Mouse (Mus musculus) neural tube, embryonic 14.5 days (tissue): ENCODE measurements at regions not wholly inside any gene's neighbourhood (a gene's known extent, or its start where the extent isn't known, plus 50 kb on each side); places are given as distances from the start of the nearest gene placed in this dataset.

Source experiments
- ATAC-seq: fragments of 200-750 bp; cut with Nextera tagmentation; 2 replicates; pipeline ENCODE4 v1.8.0; 2017; ENCODE audit warnings: low read depth, mild to moderate bottlenecking, moderate TSS enrichment, moderate library complexity
- H3K27ac ChIP-seq: fragments of 300-500 bp; sonication (generic); 2 replicates; pipeline ENCODE4 v1.5.1; 2014; ENCODE audit warnings: low read depth, mild to moderate bottlenecking, control low read depth, low read length, moderate library complexity, mixed read lengths
- H3K27me3 ChIP-seq: fragments of 300-500 bp; sonication (generic); 2 replicates; pipeline ENCODE4 v1.6.1; 2014; ENCODE audit warnings: low read length; ENCODE audit not compliant: control insufficient read depth, insufficient read depth
- H3K36me3 ChIP-seq: fragments of 300-500 bp; sonication (generic); 2 replicates; pipeline ENCODE4 v1.6.1; 2014; ENCODE audit warnings: low read length, mixed read lengths; ENCODE audit not compliant: control insufficient read depth, insufficient read depth
- H3K4me1 ChIP-seq: fragments of 300-500 bp; sonication (generic); 2 replicates; pipeline ENCODE4 v1.6.1; 2014; ENCODE audit warnings: low read length; ENCODE audit not compliant: control insufficient read depth, insufficient read depth
- H3K4me2 ChIP-seq: fragments of 300-500 bp; sonication (generic); 2 replicates; pipeline ENCODE4 v1.6.1; 2014; ENCODE audit warnings: mild to moderate bottlenecking, low read depth, low read length, control low read depth
- H3K4me3 ChIP-seq: fragments of 300-500 bp; sonication (generic); 2 replicates; pipeline ENCODE4 v1.5.1; 2014; ENCODE audit warnings: low read depth, low read length, control low read depth, mixed read lengths
- H3K9ac ChIP-seq: fragments of 300-500 bp; sonication (generic); replicated peaks from 2 replicates; pipeline ENCODE4 v1.6.1; 2014; ENCODE audit warnings: low read depth, mild to moderate bottlenecking, control low read depth, low read length, mixed read lengths
- H3K9me3 ChIP-seq: fragments of 300-500 bp; sonication (generic); 2 replicates; pipeline ENCODE4 v1.6.1; 2016; ENCODE audit warnings: low read length; ENCODE audit not compliant: control insufficient read depth
- WGBS: fragments of 180-500 bp; shearing (Covaris S2); extraction: QIAGEN DNeasy Blood & Tissue Kit; methylation state at CpG from one replicate; pipeline ENCODE4 v1.1.7; 2014; 5-methylcytosine and 5-hydroxymethylcytosine counted together

DNA sequence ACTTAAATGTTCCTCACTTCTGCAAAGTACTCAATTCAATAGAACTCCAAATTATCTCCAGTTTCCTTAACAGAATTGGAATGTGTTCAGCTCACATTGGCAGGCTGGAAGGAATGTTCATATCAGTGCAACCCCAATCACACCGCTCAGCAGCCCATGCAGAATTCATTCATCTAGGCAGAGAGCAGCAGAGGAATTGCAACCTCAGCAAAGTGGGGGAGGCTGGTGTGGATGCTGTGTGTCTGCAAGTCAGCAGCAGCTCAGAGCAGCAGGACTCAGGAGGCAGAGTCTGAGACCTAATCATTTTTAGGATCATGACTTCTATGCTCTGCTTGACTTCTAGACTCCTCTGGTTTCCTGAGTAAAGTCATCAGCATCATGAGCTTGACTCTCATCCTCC lies 100.7 kb upstream of the Chrna7 start:
- Histone ChIP-seq H3K9ac (no peak overlapping the region), H3K9me3 (no peaks in the 10 kb centered on the region), H3K27ac (no peak overlapping the region), H3K36me3 (no peaks in the 10 kb centered on the region), H3K4me3 (no peak overlapping the region), H3K4me1 (no peaks in the 10 kb centered on the region), H3K4me2 (no peak overlapping the region), H3K27me3 (no peaks in the 10 kb centered on the region)
- no peak for ATAC-seq
- 90% methylated on average over 1 of the region's 1 CpGs for WGBS

DNA sequence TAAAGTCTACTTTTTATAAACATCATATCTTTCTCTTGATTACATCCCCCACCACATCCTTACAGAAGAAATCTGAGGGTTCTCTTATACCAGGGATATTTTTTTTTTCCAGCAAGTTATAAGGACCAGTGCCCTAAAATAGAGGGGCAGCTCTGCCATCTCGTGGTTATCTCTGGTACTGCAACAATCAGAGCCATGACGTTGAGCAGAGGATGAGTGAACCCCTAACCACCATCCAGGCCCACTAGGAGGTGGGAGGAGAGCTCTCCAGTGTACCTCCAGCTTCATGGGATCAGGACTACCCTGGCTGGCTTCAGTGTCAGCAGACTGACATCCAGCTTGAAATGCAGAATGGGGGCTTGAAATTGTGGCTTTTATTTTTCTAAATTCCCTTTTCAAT lies 107.2 kb upstream of the Chrna7 start:
- H3K4me2 ChIP-seq, result no peak overlapping the region
- WGBS, result 0% methylated on average over 2 of the region's 2 CpGs
- no peak overlapping the region for H3K9ac ChIP-seq
- no peaks in the 10 kb centered on the region for H3K36me3 ChIP-seq
- no peak overlapping the region for H3K4me3 ChIP-seq
- H3K27me3 ChIP-seq, result no peaks in the 10 kb centered on the region
- H3K4me1 ChIP-seq, result no peaks in the 10 kb centered on the region
- no peaks in the 10 kb centered on the region for H3K9me3 ChIP-seq
- ATAC-seq, result peak; percentile 39; the same call in 1 of the 2 replicates
- H3K27ac ChIP-seq, result no peak overlapping the region

DNA sequence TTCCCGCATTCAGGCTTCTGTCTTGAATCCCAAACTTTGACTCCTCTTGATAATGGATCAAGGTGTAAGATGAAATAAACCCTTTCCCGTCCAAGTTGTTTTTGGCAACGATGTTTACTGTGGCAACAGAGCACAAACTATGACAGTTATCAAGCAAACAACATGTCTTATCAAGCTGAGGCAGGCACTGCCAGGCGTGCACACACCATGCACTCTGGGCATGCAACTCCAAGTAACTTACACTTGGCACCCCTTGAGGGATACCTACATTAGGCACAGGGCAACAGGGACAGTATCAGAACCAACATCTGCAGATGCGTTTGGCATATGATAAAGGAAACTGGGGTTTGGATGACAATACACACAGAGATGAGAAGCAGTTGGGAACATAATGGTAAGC lies 108.8 kb upstream of the Chrna7 start:
- H3K27ac ChIP-seq, result no peak overlapping the region
- H3K4me2 ChIP-seq, result no peak overlapping the region
- no peaks in the 10 kb centered on the region for H3K36me3 ChIP-seq
- no peak overlapping the region for H3K9ac ChIP-seq
- H3K9me3 ChIP-seq, result no peaks in the 10 kb centered on the region
- no peaks in the 10 kb centered on the region for H3K4me1 ChIP-seq
- no peak for ATAC-seq
- no peak overlapping the region for H3K4me3 ChIP-seq
- WGBS, result 82% methylated on average over 5 of the region's 5 CpGs
- no peaks in the 10 kb centered on the region for H3K27me3 ChIP-seq

DNA sequence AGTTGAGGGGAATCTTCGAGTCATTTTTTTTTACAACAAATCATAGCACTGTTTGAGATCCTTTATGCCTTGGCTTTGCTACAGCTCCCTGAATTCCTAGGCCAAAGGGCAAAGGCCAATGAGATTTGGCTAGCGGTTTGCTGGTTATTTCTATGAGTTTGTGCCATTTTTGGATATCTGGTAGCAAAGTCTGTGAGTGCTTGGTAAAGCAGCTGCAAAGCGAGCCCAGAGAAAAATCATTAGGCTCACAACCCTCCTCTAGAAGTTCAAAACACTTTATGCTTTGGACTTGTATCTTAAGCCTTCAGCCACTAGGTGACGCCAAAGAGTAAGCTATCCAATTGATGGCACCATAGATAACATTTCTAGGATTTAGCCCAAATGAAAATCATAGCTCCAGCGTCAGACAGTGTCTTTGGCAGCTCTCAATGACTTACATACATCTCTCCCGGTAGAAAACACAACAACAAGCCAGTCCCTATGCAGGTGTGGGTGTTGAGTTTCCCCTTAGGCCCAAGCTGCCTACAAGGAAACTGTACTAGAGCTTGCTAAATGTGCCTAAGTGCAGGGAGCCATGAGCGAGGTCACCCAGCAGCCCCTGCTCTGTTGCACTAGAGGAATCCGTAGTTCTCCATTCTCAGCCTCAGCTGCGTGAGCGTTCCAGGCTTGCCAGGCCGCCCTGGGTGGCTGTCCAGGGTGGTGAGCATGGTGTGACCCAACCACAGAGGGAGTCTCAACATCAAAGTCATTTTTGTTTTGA lies 109.8 kb upstream of the Chrna7 start:
- peak; percentile 47 for ATAC-seq
- no peak overlapping the region for H3K4me3 ChIP-seq
- 41% methylated on average over 11 of the region's 11 CpGs for WGBS
- H3K9ac ChIP-seq, result no peak overlapping the region
- no peaks in the 10 kb centered on the region for H3K36me3 ChIP-seq
- H3K27me3 ChIP-seq, result no peaks in the 10 kb centered on the region
- H3K4me2 ChIP-seq, result no peak overlapping the region
- H3K9me3 ChIP-seq, result no peaks in the 10 kb centered on the region
- H3K27ac ChIP-seq, result no peak overlapping the region
- H3K4me1 ChIP-seq, result no peaks in the 10 kb centered on the region

DNA sequence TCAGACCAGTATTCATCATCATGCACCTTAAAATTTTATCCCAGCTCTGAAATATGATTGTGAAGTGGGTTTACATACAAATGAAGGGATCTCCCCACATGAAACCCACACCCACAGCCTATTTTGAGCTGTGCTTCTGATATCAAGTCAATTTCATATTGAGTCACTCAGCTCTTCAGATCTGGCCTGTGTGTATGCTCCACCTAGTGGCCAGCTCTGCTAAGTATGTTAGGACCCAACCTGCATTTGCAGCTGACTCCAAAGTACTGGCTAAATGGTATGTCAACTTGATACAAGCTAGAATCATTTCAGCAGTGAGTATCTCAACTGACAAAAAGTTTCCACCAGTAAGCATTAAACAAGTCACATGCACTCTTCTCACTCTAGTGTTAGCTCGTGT lies 109.4 kb upstream of the Otud7a start:
- H3K4me3 ChIP-seq, result no peak overlapping the region
- no peaks in the 10 kb centered on the region for H3K36me3 ChIP-seq
- no peaks in the 10 kb centered on the region for H3K4me1 ChIP-seq
- H3K27ac ChIP-seq, result no peak overlapping the region
- no peaks in the 10 kb centered on the region for H3K27me3 ChIP-seq
- 26% methylated on average over 1 of the region's 1 CpGs for WGBS
- no peak overlapping the region for H3K9ac ChIP-seq
- no peak overlapping the region for H3K4me2 ChIP-seq
- peak; percentile 77; the same call in 1 of the 2 replicates for ATAC-seq
- H3K9me3 ChIP-seq, result no peaks in the 10 kb centered on the region

DNA sequence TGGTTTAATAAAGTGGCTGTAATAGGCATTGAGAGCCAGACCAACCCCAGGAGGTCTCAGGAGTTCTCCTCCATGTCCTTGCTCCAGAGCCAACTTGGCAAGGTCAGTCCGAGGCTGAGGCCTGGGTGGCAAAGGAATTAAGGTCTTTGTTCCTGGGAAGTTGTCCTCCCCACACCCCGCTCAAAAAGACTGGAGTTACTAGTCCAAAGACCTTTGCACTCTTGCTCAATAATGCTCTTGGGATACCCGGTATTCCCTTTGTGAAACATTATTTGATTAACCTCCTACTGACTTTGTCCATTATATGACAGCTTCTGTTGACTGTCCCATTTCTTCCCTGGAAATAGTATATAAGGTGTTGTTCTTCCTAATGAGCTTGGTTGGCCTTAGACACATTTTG lies 108.5 kb upstream of the Otud7a start:
- Histone ChIP-seq H3K27me3 (no peaks in the 10 kb centered on the region), H3K9ac (no peak overlapping the region), H3K4me1 (no peaks in the 10 kb centered on the region), H3K36me3 (no peaks in the 10 kb centered on the region), H3K27ac (no peak overlapping the region), H3K9me3 (no peaks in the 10 kb centered on the region), H3K4me2 (no peak overlapping the region), H3K4me3 (no peak overlapping the region)
- no peak for ATAC-seq
- WGBS, result 80% methylated on average over 3 of the region's 3 CpGs

DNA sequence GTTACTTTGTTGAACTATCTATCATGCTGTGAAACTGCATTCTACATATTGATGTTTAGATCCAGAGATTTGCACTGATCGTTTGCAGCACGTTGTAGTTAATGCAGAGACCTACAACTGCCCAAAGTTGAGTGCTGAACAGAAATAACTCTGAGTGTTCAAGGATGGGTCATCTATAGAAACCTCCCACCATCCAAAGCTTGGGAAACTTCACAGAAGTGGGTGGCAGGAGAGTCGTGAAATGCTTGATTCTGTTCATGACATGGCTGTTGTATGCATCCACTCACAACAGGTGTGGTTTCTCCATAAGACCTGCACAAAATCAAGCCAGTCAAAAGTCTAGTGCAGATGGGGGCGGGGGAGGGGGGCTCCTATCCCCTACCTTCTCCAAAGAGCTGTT lies 102.8 kb upstream of the Otud7a start:
- H3K27me3 ChIP-seq, result no peaks in the 10 kb centered on the region
- no peaks in the 10 kb centered on the region for H3K36me3 ChIP-seq
- H3K9ac ChIP-seq, result no peak overlapping the region
- no peak for ATAC-seq
- H3K4me1 ChIP-seq, result no peaks in the 10 kb centered on the region
- H3K4me3 ChIP-seq, result no peak overlapping the region
- H3K27ac ChIP-seq, result no peak overlapping the region
- no peaks in the 10 kb centered on the region for H3K9me3 ChIP-seq
- WGBS, result 79% methylated on average over 4 of the region's 4 CpGs
- no peak overlapping the region for H3K4me2 ChIP-seq

DNA sequence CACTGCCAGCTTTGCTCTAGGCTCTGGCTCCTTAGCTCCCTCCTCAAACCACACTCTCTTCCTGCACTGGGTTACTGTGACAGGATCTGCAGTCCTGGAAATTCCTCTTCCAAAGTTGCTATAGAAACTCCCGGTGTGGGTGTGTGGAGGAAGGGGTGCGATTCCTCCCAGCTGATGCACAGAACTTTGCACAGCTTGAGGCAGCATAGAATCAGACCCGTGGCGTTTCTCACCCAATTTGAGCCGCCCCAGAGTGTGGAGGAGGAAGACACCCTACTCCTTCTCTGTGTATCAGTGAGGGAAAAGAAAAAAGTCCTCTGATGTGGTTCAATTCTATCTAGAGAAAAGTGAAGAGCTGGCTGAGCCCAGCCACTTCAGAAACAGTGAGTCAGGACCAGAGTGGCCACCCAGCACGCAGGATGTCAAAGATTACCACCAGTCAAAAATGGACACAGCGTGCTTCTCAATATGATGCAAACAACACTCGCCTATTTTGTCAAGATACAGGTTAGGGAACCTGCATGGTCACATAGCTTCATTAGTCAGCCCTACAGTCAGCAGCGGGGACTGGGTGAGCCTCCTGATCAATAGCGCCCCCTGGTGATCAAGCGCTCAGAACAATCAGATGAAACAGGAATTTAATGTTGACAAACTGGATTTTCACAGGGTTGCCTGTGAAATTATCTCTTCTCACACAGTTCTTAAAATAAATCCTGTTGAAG lies 98.7 kb upstream of the Otud7a start:
- Histone ChIP-seq H3K36me3 (no peaks in the 10 kb centered on the region), H3K27me3 (no peaks in the 10 kb centered on the region), H3K9ac (no peak overlapping the region), H3K9me3 (no peaks in the 10 kb centered on the region), H3K4me1 (no peaks in the 10 kb centered on the region), H3K4me3 (no peak overlapping the region), H3K4me2 (no peak overlapping the region), H3K27ac (no peak overlapping the region)
- no peak for ATAC-seq
- WGBS, result 38% methylated on average over 11 of the region's 11 CpGs

DNA sequence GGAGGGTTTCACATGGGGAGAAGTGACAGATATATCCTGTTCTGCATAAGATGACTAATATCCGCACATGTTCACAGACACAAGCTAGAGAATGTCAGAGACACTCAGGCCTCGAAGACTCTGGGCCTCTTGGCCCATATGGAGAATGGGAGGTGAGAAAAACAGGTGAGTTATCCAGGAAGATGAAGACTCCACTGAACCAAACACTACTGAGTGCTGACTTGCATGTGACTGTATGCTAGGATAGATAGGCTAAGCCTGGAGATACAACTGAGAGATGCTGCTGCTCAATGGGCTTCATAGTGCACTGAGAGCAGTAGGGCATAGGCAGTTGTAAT lies 98.2 kb upstream of the Otud7a start:
- no peak for ATAC-seq
- H3K4me3 ChIP-seq, result no peak overlapping the region
- no peaks in the 10 kb centered on the region for H3K27me3 ChIP-seq

More for the DNA sequence above, 98.2 kb upstream of the Otud7a start:
- no peaks in the 10 kb centered on the region for H3K9me3 ChIP-seq
- no peak overlapping the region for H3K4me2 ChIP-seq
- H3K9ac ChIP-seq, result no peak overlapping the region
- 87% methylated on average over 2 of the region's 2 CpGs for WGBS
- no peaks in the 10 kb centered on the region for H3K4me1 ChIP-seq
- H3K36me3 ChIP-seq, result no peaks in the 10 kb centered on the region
- H3K27ac ChIP-seq, result no peak overlapping the region
